Mouse (Mus musculus): ENCODE results near the gene Ssxa1. TPM values are rescaled to one million over a fixed set of nuclear protein-coding genes. Genes with fewer than 3 reads are reported as not detected.
"Not testable (repeated sequence)": the region's sequence is repeated elsewhere in the genome, so short reads cannot be mapped to it uniquely, and the experiment has no call there.

Ssxa1 gene
- polyA plus RNA-seq (2016; fragmentation: Nextera tagmentation; extraction: Ambion mirVana) = not detected in 2 replicates

DNA sequence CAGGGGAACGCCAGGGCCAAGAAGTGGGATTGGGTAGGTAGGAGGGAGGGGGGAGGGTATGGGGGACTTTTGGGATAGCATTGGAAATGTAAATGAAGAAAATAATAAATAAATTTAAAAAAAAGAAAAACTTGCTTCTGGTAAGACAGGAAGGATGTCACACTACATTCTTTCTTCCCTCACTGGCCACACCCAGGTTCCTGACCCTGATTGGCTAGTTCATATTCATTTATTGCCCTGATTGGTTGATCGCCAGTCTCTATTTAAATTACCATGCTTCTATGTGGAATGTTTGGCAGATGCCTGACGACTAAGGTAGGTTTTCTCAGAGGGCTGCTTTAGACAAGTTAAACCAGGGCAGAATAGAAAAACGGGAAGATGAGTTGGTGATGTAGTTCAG lies at the start of gene Ssxa1:
Gene Ssxa1 (plus strand): TSS at position 301 of the 400 bp plus-strand sequence.
- 83% methylated on average over 4 of the region's 4 CpGs for WGBS
- Histone ChIP-seq H3K27me3 (no peaks in the 10 kb centered on the region), H3K36me3 (replicated peaks) (no peaks in the 10 kb centered on the region), H3K9me3 (no peaks in the 10 kb centered on the region), H3K4me2 (no peak within 1 kb of the TSS), H3K27ac (no peak within 1 kb of the TSS), H3K4me1 (no peaks in the 10 kb centered on the region), H3K9ac (no peak within 1 kb of the TSS), H3K4me3 (replicated peaks) (no peak within 1 kb of the TSS)
- ATAC-seq (ENCODE audit: low FRiP score) = no peak

DNA sequence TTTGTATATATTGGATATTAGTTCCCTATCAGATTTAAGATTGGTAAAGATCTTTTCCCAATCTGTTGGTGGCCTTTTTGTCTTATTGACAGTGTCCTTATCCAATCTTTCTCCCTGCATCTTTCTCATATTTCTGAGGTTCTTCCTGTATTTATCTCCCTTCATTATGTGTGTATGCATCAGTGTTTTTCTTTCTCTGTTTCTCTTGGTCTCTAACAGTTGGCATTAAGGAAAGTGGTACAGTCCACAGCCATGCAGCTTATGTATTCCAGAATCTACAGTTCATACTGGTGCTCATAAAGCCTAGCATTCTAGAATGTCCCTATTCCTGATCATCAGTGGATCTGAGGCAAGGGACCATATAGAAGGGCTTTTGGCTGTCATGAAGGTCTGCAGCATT lies 47.5 kb upstream of the Ssxa1 start, which contains the start of gene Spaca5:
Gene Spaca5 (plus strand): TSS at position 301 of the 400 bp plus-strand sequence.
- Histone ChIP-seq H3K4me3 (replicated peaks) (no peak within 1 kb of the TSS), H3K4me1 (no peaks in the 10 kb centered on the region), H3K9ac (no peak within 1 kb of the TSS), H3K9me3 (no peaks in the 10 kb centered on the region), H3K36me3 (replicated peaks) (no peaks in the 10 kb centered on the region), H3K27ac (no peak within 1 kb of the TSS), H3K4me2 (no peak within 1 kb of the TSS), H3K27me3 (no peaks in the 10 kb centered on the region)
- no peak for ATAC-seq (ENCODE audit: low FRiP score)

DNA sequence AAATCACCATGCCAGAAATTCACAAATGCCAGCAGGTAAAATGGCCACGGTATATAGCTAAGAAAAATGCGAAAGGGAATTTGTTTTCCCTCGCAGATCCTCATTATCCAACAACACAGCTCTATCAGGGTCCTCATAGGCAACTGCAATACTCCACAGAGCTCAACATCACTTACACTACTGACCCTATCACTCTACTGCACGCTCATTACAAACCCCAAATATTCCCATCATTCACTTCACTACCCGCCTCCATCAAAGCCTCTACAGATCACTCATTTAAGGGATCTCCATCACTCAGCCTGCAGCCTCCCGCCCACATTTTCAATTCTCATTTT lies 27.0 kb upstream of the Ssxa1 start:
- 36% methylated on average over 6 of the region's 6 CpGs for WGBS
- peak; percentile 63; the same call in 1 of the 2 replicates for ATAC-seq (ENCODE audit: low FRiP score)

DNA sequence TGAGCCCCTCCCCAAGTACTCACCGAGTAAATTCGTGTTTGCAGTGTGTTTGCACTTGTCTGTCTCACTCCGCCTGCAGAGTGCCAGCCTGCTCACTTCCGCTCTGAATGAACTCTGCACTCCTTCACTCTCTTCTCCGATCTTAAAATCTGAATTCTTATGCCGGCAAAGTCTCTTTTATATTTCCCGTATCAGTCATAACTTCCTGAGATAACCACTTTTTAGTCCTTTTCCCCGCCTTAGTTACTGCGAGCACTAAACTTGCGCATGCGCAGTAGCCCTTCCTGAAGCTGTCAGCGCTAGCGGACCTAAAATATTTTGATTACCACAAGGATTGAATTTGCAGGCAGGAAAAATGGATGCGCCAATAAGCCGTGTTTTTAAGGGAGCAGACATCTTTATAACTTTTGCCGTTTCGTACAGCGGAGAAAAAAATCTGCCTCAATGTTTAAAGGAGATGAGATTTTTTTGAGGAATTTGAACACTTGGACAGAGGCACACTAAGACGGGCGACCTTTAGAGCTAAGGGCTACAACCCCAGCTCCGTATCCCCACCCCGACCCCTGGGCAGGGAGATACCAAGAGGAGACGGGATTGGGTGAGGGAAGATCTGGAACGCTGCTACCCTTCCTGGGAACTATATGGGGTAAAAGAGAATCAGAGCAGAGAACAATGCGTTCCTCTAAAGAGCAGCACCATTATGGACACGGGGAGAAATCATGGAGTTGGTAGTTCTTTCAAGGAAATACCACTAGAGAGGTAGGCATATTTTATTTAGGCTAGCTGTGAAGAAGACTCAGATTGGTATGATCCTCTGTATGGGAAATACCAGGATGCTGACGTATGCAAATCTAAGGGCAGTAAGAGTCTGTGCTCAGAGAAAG lies 26.4 kb upstream of the Ssxa1 start, which contains the start of gene Zfp300:
Gene Zfp300 (minus strand): TSS at position 545 of the 884 bp plus-strand sequence.
- Histone ChIP-seq H3K4me3 (replicated peaks) (peak within 1 kb of the TSS; percentile 41), H3K4me1 (no peaks in the 10 kb centered on the region), H3K27ac (peak within 1 kb of the TSS; percentile 74), H3K4me2 (peak within 1 kb of the TSS; percentile 51), H3K36me3 (replicated peaks) (no peaks in the 10 kb centered on the region), H3K27me3 (no peaks in the 10 kb centered on the region), H3K9ac (0 out of 2 replicates have a peak within 1 kb of the TSS, but pooled peaks have one; percentile 17), H3K9me3 (no peaks in the 10 kb centered on the region)
- peak; percentile 93 for ATAC-seq (ENCODE audit: low FRiP score)
- 26% methylated on average over 27 of the region's 27 CpGs for WGBS

More for the DNA sequence above, 27.0 kb upstream of the Ssxa1 start:
- H3K36me3 ChIP-seq (replicated peaks) = no peaks in the 10 kb centered on the region
- H3K4me1 ChIP-seq = no peaks in the 10 kb centered on the region
- peak overlapping the region; percentile 51 for H3K4me2 ChIP-seq
- H3K27ac ChIP-seq = no peak overlapping the region
- H3K9me3 ChIP-seq = no peaks in the 10 kb centered on the region
- no peaks in the 10 kb centered on the region for H3K27me3 ChIP-seq
- 0 out of 2 replicates have a peak overlapping the region, but pooled peaks have one; percentile 17 for H3K9ac ChIP-seq
- peak overlapping the region; percentile 41 for H3K4me3 ChIP-seq (replicated peaks)

DNA sequence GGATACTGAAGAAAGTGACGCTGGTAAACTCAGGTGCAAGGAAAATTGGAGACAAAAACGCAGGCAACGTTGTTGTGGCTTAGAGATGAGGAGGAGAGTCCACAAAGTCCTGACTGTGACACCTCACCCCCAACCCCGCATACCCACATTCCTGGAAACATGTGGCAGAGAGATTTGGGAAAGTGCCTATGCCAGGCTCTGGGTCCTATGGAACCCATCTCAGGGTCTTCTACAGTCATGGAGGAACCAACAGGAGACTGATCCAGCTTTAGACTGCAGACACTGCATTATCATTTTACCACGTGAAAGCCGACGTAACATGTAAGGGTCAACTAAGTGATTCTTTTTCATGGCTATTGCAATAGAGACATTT lies 25.8 kb upstream of the Ssxa1 start:
- Histone ChIP-seq H3K9ac (no peak overlapping the region), H3K4me1 (no peaks in the 10 kb centered on the region), H3K27ac (no peak overlapping the region), H3K9me3 (no peaks in the 10 kb centered on the region), H3K4me3 (replicated peaks) (peak overlapping the region; percentile 41), H3K27me3 (no peaks in the 10 kb centered on the region), H3K36me3 (replicated peaks) (no peaks in the 10 kb centered on the region), H3K4me2 (peak overlapping the region; percentile 51)
- ATAC-seq (ENCODE audit: low FRiP score) = no peak; the same call in 1 of the 2 replicates
- 53% methylated on average over 7 of the region's 7 CpGs for WGBS

DNA sequence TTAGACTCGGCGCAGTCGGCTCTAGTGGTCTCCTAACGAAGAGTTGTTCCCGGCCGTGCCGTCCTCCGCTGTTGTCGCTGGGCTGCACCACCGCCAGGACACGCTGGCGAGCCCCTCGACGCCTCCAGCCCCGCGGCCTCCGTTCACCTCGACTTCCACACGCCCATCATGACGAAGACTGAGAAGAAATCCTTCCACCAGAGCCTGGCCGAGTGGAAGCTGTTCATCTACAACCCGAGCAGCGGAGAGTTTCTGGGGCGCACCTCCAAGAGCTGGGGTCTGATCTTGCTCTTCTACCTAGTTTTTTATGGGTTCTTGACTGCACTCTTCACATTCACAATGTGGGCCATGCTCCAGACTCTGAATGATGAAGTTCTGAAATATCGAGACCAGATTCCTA lies 31.1 kb downstream of the Ssxa1 start:
- H3K4me2 ChIP-seq; ATAC-seq (ENCODE audit: low FRiP score); H3K27me3 ChIP-seq; H3K4me1 ChIP-seq; H3K4me3 ChIP-seq (replicated peaks); H3K27ac ChIP-seq; H3K9ac ChIP-seq; H3K9me3 ChIP-seq; H3K36me3 ChIP-seq (replicated peaks): not testable (repeated sequence)
- 91% methylated on average over 25 of the region's 25 CpGs for WGBS

Other genes with a start within 250 kb of the Ssxa1 start
- gene Timp1, start 245.7 kb upstream of the Ssxa1 start, polyA plus RNA-seq (2016; fragmentation: Nextera tagmentation; extraction: Ambion mirVana) = 3.3 and 4.2 TPM in 2 replicates
- gene Syn1, start 194.8 kb upstream of the Ssxa1 start, polyA plus RNA-seq (2016; fragmentation: Nextera tagmentation; extraction: Ambion mirVana) = 15.4 and 17.8 TPM in 2 replicates
- 4.2 and 6.0 TPM in 2 replicates for gene Cfp, start 184.3 kb upstream of the Ssxa1 start, polyA plus RNA-seq (2016; fragmentation: Nextera tagmentation; extraction: Ambion mirVana)
- gene Elk1, start 165.2 kb upstream of the Ssxa1 start, polyA plus RNA-seq (2016; fragmentation: Nextera tagmentation; extraction: Ambion mirVana) = 20.2 and 20.4 TPM in 2 replicates
- 56.5 and 59.3 TPM in 2 replicates for gene Uxt, start 153.8 kb upstream of the Ssxa1 start, polyA plus RNA-seq (2016; fragmentation: Nextera tagmentation; extraction: Ambion mirVana)
- 8.1 and 8.4 TPM in 2 replicates for gene Zfp182, start 53.5 kb upstream of the Ssxa1 start, polyA plus RNA-seq (2016; fragmentation: Nextera tagmentation; extraction: Ambion mirVana)
- gene Spaca5, start 47.4 kb upstream of the Ssxa1 start, polyA plus RNA-seq (2016; fragmentation: Nextera tagmentation; extraction: Ambion mirVana) = not detected in 2 replicates
- 2.6 and 3.2 TPM in 2 replicates for gene Zfp300, start 26.3 kb upstream of the Ssxa1 start, polyA plus RNA-seq (2016; fragmentation: Nextera tagmentation; extraction: Ambion mirVana)
- gene Gm21876, start 59.8 kb downstream of the Ssxa1 start, polyA plus RNA-seq (2016; fragmentation: Nextera tagmentation; extraction: Ambion mirVana) = not detected in 2 replicates

All from forebrain, embryonic 12.5 days (tissue).